Mouse (Mus musculus): ENCODE measurements around the gene Aox2. TPM values are rescaled to one million over a fixed set of nuclear protein-coding genes. Genes with fewer than 3 reads are reported as not detected.

The Aox2 gene
- polyA plus RNA-seq, 1 experiment, result 0.03 TPM

- Histone ChIP-seq H3K27me3 (replicated peaks; ENCODE audit: control insufficient read depth, insufficient read depth, low read length) (no peaks in the 10 kb centered on the region), H3K27ac (ENCODE audit: insufficient read depth, low read depth, low read length) (no peak overlapping the region), H3K4me3 (ENCODE audit: insufficient read depth, low read depth, low read length) (no peak overlapping the region), H3K36me3 (ENCODE audit: control insufficient read depth, insufficient read depth, low read length) (no peaks in the 10 kb centered on the region), H3K4me1 (ENCODE audit: control insufficient read depth, insufficient read depth, low read length) (no peaks in the 10 kb centered on the region)
- WGBS, result 84% methylated on average over 2 of the region's 2 CpGs
- TF ChIP-seq CTCF (conservative IDR thresholded peaks at IDR 0.05; ENCODE audit: insufficient read depth, insufficient read length, low read depth, low read length) (no peak), POLR2A (IDR thresholded peaks at IDR 0.05; ENCODE audit: low read depth, low read length) (no peak)
- DNase-seq, result no peak
These were observed 9.9 kb upstream of the Aox2 start for GRCm38 (mm10) chr1:58268231-58268630.

GRCm38 (mm10) chr1:58270807-58271569 lies 7.1 kb upstream of the Aox2 start:
- 51% methylated on average over 6 of the region's 6 CpGs for WGBS
- TF ChIP-seq CTCF (conservative IDR thresholded peaks at IDR 0.05; ENCODE audit: insufficient read depth, insufficient read length, low read depth, low read length) (no peak), POLR2A (IDR thresholded peaks at IDR 0.05; ENCODE audit: low read depth, low read length) (no peak)
- H3K4me3 ChIP-seq (ENCODE audit: insufficient read depth, low read depth, low read length), result no peak overlapping the region
- H3K36me3 ChIP-seq (ENCODE audit: control insufficient read depth, insufficient read depth, low read length), result no peaks in the 10 kb centered on the region
- no peak overlapping the region for H3K27ac ChIP-seq (ENCODE audit: insufficient read depth, low read depth, low read length)
- H3K27me3 ChIP-seq (replicated peaks; ENCODE audit: control insufficient read depth, insufficient read depth, low read length), result no peaks in the 10 kb centered on the region
- peak; percentile 41 for DNase-seq
- H3K4me1 ChIP-seq (ENCODE audit: control insufficient read depth, insufficient read depth, low read length), result no peaks in the 10 kb centered on the region

GRCm38 (mm10) chr1:58275879-58276278 lies 2.2 kb upstream of the Aox2 start:
- 29% methylated on average over 9 of the region's 9 CpGs for WGBS
- no peak overlapping the region for H3K27ac ChIP-seq (ENCODE audit: insufficient read depth, low read depth, low read length)
- H3K4me3 ChIP-seq (ENCODE audit: insufficient read depth, low read depth, low read length), result no peak overlapping the region
- H3K4me1 ChIP-seq (ENCODE audit: control insufficient read depth, insufficient read depth, low read length), result no peaks in the 10 kb centered on the region
- TF ChIP-seq CTCF (conservative IDR thresholded peaks at IDR 0.05; ENCODE audit: insufficient read depth, insufficient read length, low read depth, low read length), result no peak
- TF ChIP-seq POLR2A (IDR thresholded peaks at IDR 0.05; ENCODE audit: low read depth, low read length), result no peak
- no peaks in the 10 kb centered on the region for H3K36me3 ChIP-seq (ENCODE audit: control insufficient read depth, insufficient read depth, low read length)
- DNase-seq, result no peak
- no peaks in the 10 kb centered on the region for H3K27me3 ChIP-seq (replicated peaks; ENCODE audit: control insufficient read depth, insufficient read depth, low read length)

- WGBS, result 56% methylated on average over 7 of the region's 7 CpGs
- DNase-seq, result no peak
- H3K4me3 ChIP-seq (ENCODE audit: insufficient read depth, low read depth, low read length), result no peak overlapping the region
These were observed 387 bp downstream of the Aox2 start for GRCm38 (mm10) chr1:58278513-58278912.

GRCm38 (mm10) chr1:58280381-58280780 lies 2.3 kb downstream of the Aox2 start:
- WGBS, result 78% methylated on average over 4 of the region's 4 CpGs
- no peak for TF ChIP-seq POLR2A (IDR thresholded peaks at IDR 0.05; ENCODE audit: low read depth, low read length)
- TF ChIP-seq CTCF (conservative IDR thresholded peaks at IDR 0.05; ENCODE audit: insufficient read depth, insufficient read length, low read depth, low read length), result no peak
- no peak overlapping the region for H3K27ac ChIP-seq (ENCODE audit: insufficient read depth, low read depth, low read length)
- no peaks in the 10 kb centered on the region for H3K36me3 ChIP-seq (ENCODE audit: control insufficient read depth, insufficient read depth, low read length)
- no peak overlapping the region for H3K4me3 ChIP-seq (ENCODE audit: insufficient read depth, low read depth, low read length)
- no peaks in the 10 kb centered on the region for H3K4me1 ChIP-seq (ENCODE audit: control insufficient read depth, insufficient read depth, low read length)
- DNase-seq, result no peak
- H3K27me3 ChIP-seq (replicated peaks; ENCODE audit: control insufficient read depth, insufficient read depth, low read length), result no peaks in the 10 kb centered on the region

More at GRCm38 (mm10) chr1:58278513-58278912, 387 bp downstream of the Aox2 start:
- no peak overlapping the region for H3K27ac ChIP-seq (ENCODE audit: insufficient read depth, low read depth, low read length)
- TF ChIP-seq CTCF (conservative IDR thresholded peaks at IDR 0.05; ENCODE audit: insufficient read depth, insufficient read length, low read depth, low read length) (no peak), POLR2A (IDR thresholded peaks at IDR 0.05; ENCODE audit: low read depth, low read length) (no peak)
- H3K36me3 ChIP-seq (ENCODE audit: control insufficient read depth, insufficient read depth, low read length), result no peaks in the 10 kb centered on the region
- no peaks in the 10 kb centered on the region for H3K27me3 ChIP-seq (replicated peaks; ENCODE audit: control insufficient read depth, insufficient read depth, low read length)
- H3K4me1 ChIP-seq (ENCODE audit: control insufficient read depth, insufficient read depth, low read length), result no peaks in the 10 kb centered on the region

- Histone ChIP-seq H3K4me1 (ENCODE audit: control insufficient read depth, insufficient read depth, low read length) (no peaks in the 10 kb centered on the region), H3K27me3 (replicated peaks; ENCODE audit: control insufficient read depth, insufficient read depth, low read length) (no peaks in the 10 kb centered on the region), H3K36me3 (ENCODE audit: control insufficient read depth, insufficient read depth, low read length) (no peaks in the 10 kb centered on the region), H3K27ac (ENCODE audit: insufficient read depth, low read depth, low read length) (no peak overlapping the region), H3K4me3 (ENCODE audit: insufficient read depth, low read depth, low read length) (no peak overlapping the region)
- 67% methylated on average over 13 of the region's 13 CpGs for WGBS
- DNase-seq, result no peak
- TF ChIP-seq POLR2A (IDR thresholded peaks at IDR 0.05; ENCODE audit: low read depth, low read length) (no peak), CTCF (conservative IDR thresholded peaks at IDR 0.05; ENCODE audit: insufficient read depth, insufficient read length, low read depth, low read length) (no peak)
These were observed 3.0 kb downstream of the Aox2 start for GRCm38 (mm10) chr1:58280939-58281624.

- Histone ChIP-seq H3K4me3 (ENCODE audit: insufficient read depth, low read depth, low read length) (no peak overlapping the region), H3K36me3 (ENCODE audit: control insufficient read depth, insufficient read depth, low read length) (no peaks in the 10 kb centered on the region), H3K27ac (ENCODE audit: insufficient read depth, low read depth, low read length) (no peak overlapping the region), H3K4me1 (ENCODE audit: control insufficient read depth, insufficient read depth, low read length) (no peaks in the 10 kb centered on the region), H3K27me3 (replicated peaks; ENCODE audit: control insufficient read depth, insufficient read depth, low read length) (no peaks in the 10 kb centered on the region)
- WGBS, result 61% methylated on average over 4 of the region's 4 CpGs
- DNase-seq, result no peak
- no peak for TF ChIP-seq POLR2A (IDR thresholded peaks at IDR 0.05; ENCODE audit: low read depth, low read length)
- TF ChIP-seq CTCF (conservative IDR thresholded peaks at IDR 0.05; ENCODE audit: insufficient read depth, insufficient read length, low read depth, low read length), result no peak
These were observed 3.5 kb downstream of the Aox2 start for GRCm38 (mm10) chr1:58281625-58281988.

Data from kidney, adult 2 months (tissue).